Mouse (Mus musculus): Measurements from ENCODE around the gene Spin2e. TPM values are rescaled to one million over a fixed set of nuclear protein-coding genes. Genes with fewer than 3 reads are reported as not detected.

Gene Spin2e
- not detected for polyA plus RNA-seq (2017; shearing (Covaris generic))

GRCm38 (mm10) chrX:31618820-31619219, at the start of gene Spin2e:
Gene Spin2e, minus strand, starts transcription at chrX:31618920.

GRCm38 (mm10) chrX:31574183-31574582, 44.5 kb downstream of the Spin2e start, which contains the start of gene Gm21883:
Gene Gm21883, minus strand, starts transcription at chrX:31574283.

Other genes with a start within 250 kb of the Spin2e start
- gene Btbd35f19, start 235.0 kb downstream of the Spin2e start, polyA plus RNA-seq (2017; shearing (Covaris generic)), result not detected
- gene Gm21883, start 44.6 kb downstream of the Spin2e start, polyA plus RNA-seq (2017; shearing (Covaris generic)), result not detected
- not detected for gene Btbd35f25, start 98.2 kb upstream of the Spin2e start, polyA plus RNA-seq (2017; shearing (Covaris generic))